Mouse (Mus musculus): ENCODE measurements around the gene Nr2c2ap.
A peak's percentile ranks its signal among the peaks of the same experiment; 100 is the strongest.

Gene Nr2c2ap

GRCm38 (mm10) chr8:70118726-70119700, 12.1 kb upstream of the Nr2c2ap start:
- no peak for DNase-seq (ENCODE audit: low spot score in 2 of 2)

- peak in 1 of 2 experiments; percentile 33 for DNase-seq (ENCODE audit: low spot score in 2 of 2)
These were observed 10.5 kb upstream of the Nr2c2ap start, which contains the start of gene Ncan for GRCm38 (mm10) chr8:70120667-70121066. Gene Ncan (minus strand): TSS chr8:70120873.

GRCm38 (mm10) chr8:70122863-70123262, 8.3 kb upstream of the Nr2c2ap start:
- no peak for DNase-seq (ENCODE audit: low spot score in 2 of 2)

GRCm38 (mm10) chr8:70124992-70125391, 6.1 kb upstream of the Nr2c2ap start:
- DNase-seq (ENCODE audit: low spot score in 2 of 2) = no peak

- DNase-seq (ENCODE audit: low spot score in 2 of 2) = peak in 1 of 2 experiments; percentile 36
These were observed 2.7 kb upstream of the Nr2c2ap start for GRCm38 (mm10) chr8:70128435-70128834.

- no peak for DNase-seq (ENCODE audit: low spot score in 2 of 2)
These were observed 1.7 kb upstream of the Nr2c2ap start for GRCm38 (mm10) chr8:70129309-70129952.

GRCm38 (mm10) chr8:70130066-70130465, 1.1 kb upstream of the Nr2c2ap start:
- no peak for DNase-seq (ENCODE audit: low spot score in 2 of 2)

- DNase-seq (ENCODE audit: low spot score in 2 of 2) = no peak
These were observed 3.0 kb downstream of the Nr2c2ap start for GRCm38 (mm10) chr8:70134086-70134485.

GRCm38 (mm10) chr8:70134931-70135330, 3.8 kb downstream of the Nr2c2ap start:
- no peak for DNase-seq (ENCODE audit: low spot score in 2 of 2)

GRCm38 (mm10) chr8:70136591-70136990, 5.5 kb downstream of the Nr2c2ap start:
- DNase-seq (ENCODE audit: low spot score in 2 of 2) = no peak

GRCm38 (mm10) chr8:70137890-70138289, 6.8 kb downstream of the Nr2c2ap start:
- DNase-seq (ENCODE audit: low spot score in 2 of 2) = no peak

- peak; percentile 98 to 99 for DNase-seq (ENCODE audit: low spot score in 2 of 2)
These were observed 8.1 kb downstream of the Nr2c2ap start, which contains the start of the genes Rfxank, Borcs8 and Mef2b for GRCm38 (mm10) chr8:70139026-70139857. Gene Rfxank (minus strand): TSS chr8:70139154. Gene Borcs8 (plus strand): TSS chr8:70139499. Gene Mef2b (plus strand): TSS chr8:70139711.

- DNase-seq (ENCODE audit: low spot score in 2 of 2) = no peak
These were observed 8.8 kb downstream of the Nr2c2ap start for GRCm38 (mm10) chr8:70139981-70140380.

- no peak for DNase-seq (ENCODE audit: low spot score in 2 of 2)
These were observed 16.8 kb downstream of the Nr2c2ap start for GRCm38 (mm10) chr8:70147678-70148607.

GRCm38 (mm10) chr8:70150158-70150557, 19.0 kb downstream of the Nr2c2ap start:
- no peak for DNase-seq (ENCODE audit: low spot score in 2 of 2)

- DNase-seq (ENCODE audit: low spot score in 2 of 2) = peak; percentile 63 to 76
These were observed 21.6 kb downstream of the Nr2c2ap start for GRCm38 (mm10) chr8:70152537-70153257.

GRCm38 (mm10) chr8:70157240-70157800, 26.2 kb downstream of the Nr2c2ap start:
- no peak for DNase-seq (ENCODE audit: low spot score in 2 of 2)

- peak; percentile 71 for DNase-seq (ENCODE audit: low spot score in 2 of 2)
These were observed 27.1 kb downstream of the Nr2c2ap start for GRCm38 (mm10) chr8:70158069-70158853.

- no peak for DNase-seq (ENCODE audit: low spot score in 2 of 2)
These were observed 28.1 kb downstream of the Nr2c2ap start for GRCm38 (mm10) chr8:70159211-70159610.
